Mouse (Mus musculus) spleen, adult 2 months (tissue): ENCODE results near the gene Col27a1.

ENCODE experiments used
- CTCF ChIP-seq: fragments of 200-500 bp; IDR thresholded peaks from 2 replicates; pipeline ENCODE4 v1.5.1; 2011; ENCODE audit warnings: mild to moderate bottlenecking, inconsistent platforms; ENCODE audit not compliant: insufficient read depth, insufficient read length, insufficient replicate concordance; ENCODE audit errors: extremely low read depth
- POLR2A ChIP-seq: fragments of 200-500 bp; IDR thresholded peaks from 2 replicates; pipeline ENCODE4 v1.6.1; 2011; ENCODE audit warnings: low read depth, low read length, inconsistent platforms

DNA sequence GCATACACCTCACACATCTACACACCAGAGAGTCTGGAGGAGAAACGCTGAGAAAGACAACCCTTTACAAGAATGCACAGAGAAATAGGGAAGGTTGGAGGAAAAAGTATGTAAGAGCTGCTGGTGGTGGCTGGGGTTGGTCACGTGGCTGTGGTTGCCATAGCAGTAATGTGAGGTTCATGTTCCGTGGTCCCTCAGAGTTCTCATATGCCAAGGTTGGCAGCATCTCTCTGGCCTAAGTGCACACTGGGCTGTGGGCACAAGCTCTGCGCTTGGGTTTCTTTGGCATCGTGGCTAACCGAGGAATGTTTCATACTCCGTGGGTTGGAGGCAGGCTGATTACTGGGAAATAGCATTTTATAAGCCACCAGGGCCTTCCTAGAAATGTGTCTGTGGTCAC, 97.6 kb downstream of the Col27a1 start:
- TF ChIP-seq CTCF (no peak), POLR2A (no peak)
